Mouse (Mus musculus): ENCODE results near the gene Pofut2.

DNA sequence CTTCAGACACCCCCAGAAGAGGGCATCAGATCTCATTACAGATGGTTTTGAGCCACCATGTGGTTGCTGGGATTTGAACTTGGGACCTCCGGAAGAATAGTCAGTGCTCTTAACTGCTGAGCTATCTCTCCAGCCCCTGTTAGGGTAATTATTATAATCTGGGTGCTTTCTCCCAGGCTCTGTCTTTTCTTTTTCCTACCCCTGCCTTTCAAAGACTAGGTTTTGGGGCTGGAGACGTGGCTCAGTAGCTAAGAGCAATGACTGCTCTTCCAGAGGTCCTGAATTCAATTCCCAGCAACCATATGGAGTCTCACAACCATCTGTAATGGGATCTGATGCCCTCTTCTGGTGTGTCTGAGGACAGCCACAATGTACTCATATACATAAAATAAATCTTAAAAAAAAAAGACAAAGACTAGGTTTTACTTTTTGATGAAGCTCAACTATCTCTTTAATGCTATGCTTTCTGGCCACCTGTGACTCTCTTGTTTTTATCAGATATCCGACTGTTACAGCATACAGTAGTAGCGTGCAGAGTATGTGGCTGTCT, 902 bp upstream of the Pofut2 start:
- TF ChIP-seq CTCF (IDR thresholded peaks at IDR 0.05; ENCODE audit: extremely low read depth, insufficient read length, insufficient replicate concordance, low read depth, low read length) (no peak), POLR2A (IDR thresholded peaks at IDR 0.05; ENCODE audit: low read depth, low read length) (no peak)

Data from small intestine, adult 2 months (tissue).